ENCODE assay signal across 18 mouse cellular contexts in genomic region chr9:83037261-83038119, GRCm38 (mm10).
DNase-seq lines count a peak whose midpoint lies in the region; ATAC-seq lines count a peak whose summit lies in the region.
"Had no signal": no experiment of that assay in that cellular context is flagged by ENCODE, and none has a peak within 500 bp of the region (broad histone marks: within the 10 kb centered on the region; RNA-seq: fewer than 3 reads in every experiment).

No protein-coding gene starts in this region.

- intact Hi-C loops in heart, postnatal 14 days (cut with DNase I) = no loop called here
- intact Hi-C loops in left cerebral cortex, postnatal 36 days (cut with DNase I) = no loop called here

- peak; percentile 49 to 64 for DNase-seq in heart, adult 18-20 months
- DNase-seq in heart, postnatal 14 days = no peak
- peak; percentile 57 for DNase-seq in A20 (ENCODE audit: low read depth, low spot score)
- DNase-seq in Muller cell, postnatal 12 days (ENCODE audit: inconsistent ontology term) = peak; percentile 62
- no peak for DNase-seq in left cerebral cortex, postnatal 36 days (ENCODE audit: low spot score in 2 of 2)
- DNase-seq: adrenal gland, postnatal 14 days; cerebellum, adult 11 months; cerebellum, postnatal 10 days; forebrain, postnatal 0 days; kidney, adult 2 months; kidney, postnatal 10 days; left cerebral cortex, postnatal 4 days; lung, adult 18-20 months; lung, postnatal 14 days; right cerebral cortex, adult 18-20 months; thymus, adult 2 months had no signal

- peak; percentile 44; the same call in 1 of the 2 replicates for ATAC-seq in neutrophil, adult 5-6 weeks (ENCODE audit: extremely low read depth, insufficient number of reproducible peaks, low FRiP score, poor library complexity, severe bottlenecking)
- no peak for ATAC-seq in monocyte, adult 5-6 weeks (replicated peaks; ENCODE audit: insufficient number of reproducible peaks, low FRiP score, low TSS enrichment, poor library complexity, severe bottlenecking)
- ATAC-seq: forebrain, postnatal 0 days had no signal

Comparison
In these comparisons a context has a peak if more than half of its experiments do, and no peak if none do; other contexts are left out.
1. DNase-seq: peak in heart, adult 18-20 months (2 of 2), A20 (single experiment) and Muller cell, postnatal 12 days (single experiment); none in heart, postnatal 14 days (0 of 2) and left cerebral cortex, postnatal 36 days (0 of 2).